ENCODE assay signal across 10 mouse cellular contexts in the genomic region with DNA sequence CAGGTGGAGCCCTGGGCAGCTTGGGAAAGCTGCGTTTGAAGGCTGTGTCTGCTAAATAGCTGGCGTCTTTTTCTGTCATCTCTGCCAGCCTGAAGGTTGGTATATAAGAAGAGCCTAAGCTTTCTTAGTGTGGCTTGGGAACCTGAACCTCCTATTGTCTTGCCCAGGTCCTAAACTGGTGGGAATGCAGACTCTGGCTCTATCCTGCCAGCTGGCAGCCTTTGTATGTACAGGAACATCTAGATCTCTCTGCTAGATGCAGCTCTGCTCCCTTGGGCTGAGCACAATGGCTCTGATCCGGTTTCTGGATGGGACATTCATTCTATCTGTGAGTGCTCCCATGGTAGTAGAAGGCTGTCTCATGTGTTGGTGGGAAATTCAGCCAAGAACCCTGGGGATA. TPM values are rescaled to one million over a fixed set of nuclear protein-coding genes. Genes with fewer than 3 reads are reported as not detected.
DNase-seq lines count a peak whose midpoint lies in the region; ATAC-seq and TF ChIP-seq lines count a peak whose summit lies in the region.
"Had no signal": no experiment of that assay in that cellular context is flagged by ENCODE, and none has a peak within 500 bp of the region (broad histone marks: within the 10 kb centered on the region; RNA-seq: fewer than 3 reads in every experiment).

No protein-coding gene starts in this region.

- peak overlapping the region; percentile 67 for H3K4me3 ChIP-seq in layer of hippocampus, adult 2 months
- H3K4me3 ChIP-seq in forebrain, embryonic 13.5 days = peak overlapping the region; percentile 60
- 0 out of 2 replicates have a peak overlapping the region, but pooled peaks have one; percentile 1 for H3K4me3 ChIP-seq in intestine, embryonic 15.5 days (replicated peaks)
- peak overlapping the region; percentile 58 for H3K4me3 ChIP-seq in neural tube, embryonic 13.5 days

- peaks cover 82% of the 10 kb centered on the region for H3K4me1 ChIP-seq in forebrain, embryonic 13.5 days
- H3K4me1 ChIP-seq in intestine, embryonic 15.5 days (replicated peaks) = peaks cover 24% of the 10 kb centered on the region
- peaks cover 96% of the 10 kb centered on the region for H3K4me1 ChIP-seq in neural tube, embryonic 13.5 days (replicated peaks)

- H3K9ac ChIP-seq in forebrain, embryonic 13.5 days = peak overlapping the region; percentile 68
- H3K9ac ChIP-seq in intestine, embryonic 15.5 days = no peak overlapping the region
- peak overlapping the region; percentile 81 for H3K9ac ChIP-seq in neural tube, embryonic 13.5 days

- peaks cover 9% of the 10 kb centered on the region; the same call in 1 of the 2 replicates for H3K27me3 ChIP-seq in forebrain, embryonic 13.5 days
- no peaks in the 10 kb centered on the region; the same call in 1 of the 2 replicates for H3K27me3 ChIP-seq in intestine, embryonic 15.5 days (replicated peaks)
- peaks cover 5% of the 10 kb centered on the region; the same call in 1 of the 2 replicates for H3K27me3 ChIP-seq in neural tube, embryonic 13.5 days

- no peak for TF ChIP-seq CTCF in layer of hippocampus, adult 2 months (conservative IDR thresholded peaks at IDR 0.05)

- DNase-seq in layer of hippocampus, adult 2 months (ENCODE audit: low spot score in 2 of 2) = no peak
- no peak for DNase-seq in layer of hippocampus, postnatal 14 days (ENCODE audit: low spot score in 2 of 2)
- no peak for DNase-seq in adrenal gland, postnatal 10 days
- no peak for DNase-seq in left cerebral cortex, adult 9 months (ENCODE audit: low spot score in 2 of 2)
- DNase-seq in frontal cortex, postnatal 25 days (ENCODE audit: low spot score in 2 of 2) = no peak

- peak overlapping the region; percentile 67 for H3K4me2 ChIP-seq in forebrain, embryonic 13.5 days
- H3K4me2 ChIP-seq in intestine, embryonic 15.5 days (replicated peaks) = peak overlapping the region; percentile 35
- peak overlapping the region; percentile 65 for H3K4me2 ChIP-seq in neural tube, embryonic 13.5 days

- H3K27ac ChIP-seq in layer of hippocampus, adult 2 months = peak overlapping the region; percentile 95
- H3K27ac ChIP-seq in forebrain, embryonic 13.5 days = peak overlapping the region; percentile 91
- no peak overlapping the region for H3K27ac ChIP-seq in intestine, embryonic 15.5 days
- H3K27ac ChIP-seq in neural tube, embryonic 13.5 days (replicated peaks) = peak overlapping the region; percentile 85

- no peaks in the 10 kb centered on the region for H3K36me3 ChIP-seq in forebrain, embryonic 13.5 days (ENCODE audit: poor library complexity, severe bottlenecking)
- H3K36me3 ChIP-seq in intestine, embryonic 15.5 days = no peaks in the 10 kb centered on the region
- no peaks in the 10 kb centered on the region for H3K36me3 ChIP-seq in neural tube, embryonic 13.5 days

- no peaks in the 10 kb centered on the region for H3K9me3 ChIP-seq in forebrain, embryonic 13.5 days (replicated peaks)
- H3K9me3 ChIP-seq in intestine, embryonic 15.5 days = no peaks in the 10 kb centered on the region
- H3K9me3 ChIP-seq in neural tube, embryonic 13.5 days = no peaks in the 10 kb centered on the region

- 41% methylated on average over 3 of the region's 3 CpGs for WGBS in forebrain, embryonic 13.5 days
- 70% methylated on average over 3 of the region's 3 CpGs for WGBS in intestine, embryonic 15.5 days
- WGBS in neural tube, embryonic 13.5 days = 32% methylated on average over 3 of the region's 3 CpGs

- ATAC-seq in forebrain, embryonic 13.5 days = no peak
- ATAC-seq in intestine, embryonic 15.5 days = no peak
- no peak for ATAC-seq in neural tube, embryonic 13.5 days (ENCODE audit: low read depth)

RNA-seq across cellular contexts. Expression of a gene that starts 2.9 kb away (rescaled TPM):
- 10 to 100 TPM; 13.7 to 17.8 TPM for total RNA-seq in layer of hippocampus, adult 2 months (2021)
- total RNA-seq in layer of hippocampus, postnatal 14 days (2021) = 10 to 100 TPM; 10.9 to 14.5 TPM
- polyA plus RNA-seq in forebrain, embryonic 13.5 days (2015; fragmentation: Nextera tagmentation; extraction: Ambion mirVana) = 28.5 and 29.1 TPM in 2 replicates
- polyA plus RNA-seq in intestine, embryonic 15.5 days (2015; fragmentation: Nextera tagmentation; extraction: Ambion mirVana) = 13.0 and 13.3 TPM in 2 replicates
- 16.7 and 17.1 TPM in 2 replicates for polyA plus RNA-seq in neural tube, embryonic 13.5 days (2015; fragmentation: Nextera tagmentation; extraction: Ambion mirVana)
- 10 to 100 TPM; 26.3 to 60.8 TPM for total RNA-seq in adrenal gland, postnatal 10 days (2021)

RNA-seq across cellular contexts. Expression of a gene that starts 53.5 kb away (rescaled TPM):
- total RNA-seq in layer of hippocampus, adult 2 months (2021) = 1 to 10 TPM; 1.6 to 2.4 TPM
- 1 to 10 TPM; 1.0 to 1.2 TPM for total RNA-seq in layer of hippocampus, postnatal 14 days (2021)
- polyA plus RNA-seq in forebrain, embryonic 13.5 days (2015; fragmentation: Nextera tagmentation; extraction: Ambion mirVana) = 0.62 and 0.93 TPM in 2 replicates
- 0.09 and 0.24 TPM in 2 replicates for polyA plus RNA-seq in intestine, embryonic 15.5 days (2015; fragmentation: Nextera tagmentation; extraction: Ambion mirVana)
- polyA plus RNA-seq in neural tube, embryonic 13.5 days (2015; fragmentation: Nextera tagmentation; extraction: Ambion mirVana) = not detected in 2 replicates
- not detected for total RNA-seq in adrenal gland, postnatal 10 days (2021)
- total RNA-seq: hematopoietic stem cell, adult 5-6 weeks had no signal
- polyA plus RNA-seq: urinary bladder, adult 2 months had no signal

Comparison
In these comparisons a context has a peak if more than half of its experiments do, and no peak if none do; other contexts are left out.
1. H3K4me3 ChIP-seq: peak in every context shown above with its lines; median percentile 67 in layer of hippocampus, adult 2 months; 60 in forebrain, embryonic 13.5 days; 58 in neural tube, embryonic 13.5 days; 1 in intestine, embryonic 15.5 days.